ENCODE assay signal across 10 mouse cellular contexts in genomic region chr10:99169765-99170129, GRCm38 (mm10). TPM values are rescaled to one million over a fixed set of nuclear protein-coding genes. Genes with fewer than 3 reads are reported as not detected.
DNase-seq lines count a peak whose midpoint lies in the region; ATAC-seq lines count a peak whose summit lies in the region.
"Had no signal": no experiment of that assay in that cellular context is flagged by ENCODE, and none has a peak within 500 bp of the region (broad histone marks: within the 10 kb centered on the region; RNA-seq: fewer than 3 reads in every experiment).

No protein-coding gene starts in this region.

- peaks cover 10% of the 10 kb centered on the region for H3K4me1 ChIP-seq in limb, embryonic 11.5 days (ENCODE audit: control insufficient read depth, insufficient read depth, low read length)
- peaks cover 50% of the 10 kb centered on the region for H3K4me1 ChIP-seq in limb, embryonic 10.5 days
- peaks cover 27% of the 10 kb centered on the region for H3K4me1 ChIP-seq in embryonic facial prominence, embryonic 15.5 days
- H3K4me1 ChIP-seq in hindbrain, embryonic 13.5 days (replicated peaks), result peaks cover 16% of the 10 kb centered on the region
- H3K4me1 ChIP-seq in neural tube, embryonic 15.5 days, result peaks cover 12% of the 10 kb centered on the region

- H3K27ac ChIP-seq in limb, embryonic 11.5 days (replicated peaks; ENCODE audit: low read depth, low read length), result no peak overlapping the region
- H3K27ac ChIP-seq in limb, embryonic 10.5 days, result no peak overlapping the region
- H3K27ac ChIP-seq in embryonic facial prominence, embryonic 15.5 days (replicated peaks), result 0 out of 2 replicates have a peak overlapping the region, but pooled peaks have one; percentile 22
- H3K27ac ChIP-seq in hindbrain, embryonic 13.5 days, result no peak overlapping the region
- no peak overlapping the region for H3K27ac ChIP-seq in neural tube, embryonic 15.5 days (replicated peaks)
- H3K27ac ChIP-seq: limb, embryonic 12.5 days had no signal

- H3K9ac ChIP-seq in limb, embryonic 11.5 days (ENCODE audit: low read length), result no peak overlapping the region
- H3K9ac ChIP-seq in embryonic facial prominence, embryonic 15.5 days, result no peak overlapping the region
- no peak overlapping the region for H3K9ac ChIP-seq in hindbrain, embryonic 13.5 days
- H3K9ac ChIP-seq in neural tube, embryonic 15.5 days (replicated peaks), result no peak overlapping the region
- H3K9ac ChIP-seq: limb, embryonic 12.5 days had no signal

- peak; percentile 20 for DNase-seq in limb, embryonic 11.5 days (ENCODE audit: low spot score)
- no peak for DNase-seq in limb, embryonic 10.5 days (ENCODE audit: low spot score)
- DNase-seq in B cell, adult 2 months, result no peak

- H3K4me3 ChIP-seq in limb, embryonic 11.5 days (ENCODE audit: low read depth, low read length), result no peak overlapping the region
- no peak overlapping the region for H3K4me3 ChIP-seq in limb, embryonic 10.5 days
- no peak overlapping the region for H3K4me3 ChIP-seq in embryonic facial prominence, embryonic 15.5 days (replicated peaks)
- H3K4me3 ChIP-seq in hindbrain, embryonic 13.5 days, result no peak overlapping the region
- H3K4me3 ChIP-seq in neural tube, embryonic 15.5 days (replicated peaks), result no peak overlapping the region
- H3K4me3 ChIP-seq: limb, embryonic 12.5 days had no signal

- no peaks in the 10 kb centered on the region for H3K9me3 ChIP-seq in limb, embryonic 11.5 days (ENCODE audit: control insufficient read depth, low read length)
- H3K9me3 ChIP-seq in limb, embryonic 10.5 days (replicated peaks), result no peaks in the 10 kb centered on the region
- H3K9me3 ChIP-seq in embryonic facial prominence, embryonic 15.5 days (replicated peaks), result no peaks in the 10 kb centered on the region
- H3K9me3 ChIP-seq in hindbrain, embryonic 13.5 days, result no peaks in the 10 kb centered on the region
- no peaks in the 10 kb centered on the region for H3K9me3 ChIP-seq in neural tube, embryonic 15.5 days (replicated peaks)
- H3K9me3 ChIP-seq: limb, embryonic 12.5 days had no signal

- H3K27me3 ChIP-seq in limb, embryonic 11.5 days (ENCODE audit: control insufficient read depth, insufficient read depth, low read length), result no peaks in the 10 kb centered on the region
- H3K27me3 ChIP-seq in limb, embryonic 10.5 days (ENCODE audit: low read depth, poor library complexity, severe bottlenecking), result no peaks in the 10 kb centered on the region
- no peaks in the 10 kb centered on the region for H3K27me3 ChIP-seq in embryonic facial prominence, embryonic 15.5 days
- no peaks in the 10 kb centered on the region for H3K27me3 ChIP-seq in hindbrain, embryonic 13.5 days
- H3K27me3 ChIP-seq in neural tube, embryonic 15.5 days (replicated peaks), result no peaks in the 10 kb centered on the region
- H3K27me3 ChIP-seq: limb, embryonic 12.5 days had no signal

- no peak overlapping the region for H3K4me2 ChIP-seq in limb, embryonic 11.5 days (ENCODE audit: low read depth, severe bottlenecking)
- H3K4me2 ChIP-seq in embryonic facial prominence, embryonic 15.5 days (replicated peaks), result no peak overlapping the region
- no peak overlapping the region for H3K4me2 ChIP-seq in hindbrain, embryonic 13.5 days
- no peak overlapping the region for H3K4me2 ChIP-seq in neural tube, embryonic 15.5 days
- H3K4me2 ChIP-seq: limb, embryonic 12.5 days had no signal

- ATAC-seq in limb, embryonic 11.5 days (ENCODE audit: insufficient number of reproducible peaks, low FRiP score, low TSS enrichment, low read depth), result no peak
- ATAC-seq in embryonic facial prominence, embryonic 15.5 days (ENCODE audit: insufficient number of reproducible peaks, low FRiP score, low TSS enrichment, low read depth), result no peak
- peak; percentile 47 to 58; a peak in 3 of 4 replicates for ATAC-seq in hematopoietic stem cell, adult 5-6 weeks (replicated peaks in 1 of 2; ENCODE audit: insufficient read depth in 1 of 2, low FRiP score in 2 of 2, low TSS enrichment in 1 of 2, low read depth in 1 of 2, poor library complexity in 2 of 2, severe bottlenecking in 2 of 2)
- peak; percentile 67 for ATAC-seq in megakaryocyte progenitor cell, adult 5-6 weeks (replicated peaks; ENCODE audit: poor library complexity)
- no peak for ATAC-seq in hindbrain, embryonic 13.5 days (ENCODE audit: low FRiP score)
- no peak for ATAC-seq in neural tube, embryonic 15.5 days (ENCODE audit: low FRiP score)
- ATAC-seq: forebrain, embryonic 14.5 days had no signal

- no peaks in the 10 kb centered on the region for H3K36me3 ChIP-seq in limb, embryonic 11.5 days (ENCODE audit: control insufficient read depth, insufficient read depth, low read length)
- peaks cover 11% of the 10 kb centered on the region; the same call in 1 of the 2 replicates for H3K36me3 ChIP-seq in limb, embryonic 10.5 days
- H3K36me3 ChIP-seq in embryonic facial prominence, embryonic 15.5 days, result no peaks in the 10 kb centered on the region
- H3K36me3 ChIP-seq in hindbrain, embryonic 13.5 days, result no peaks in the 10 kb centered on the region
- 0 out of 2 replicates have a peak, but pooled peaks cover 4% of the 10 kb centered on the region for H3K36me3 ChIP-seq in neural tube, embryonic 15.5 days
- H3K36me3 ChIP-seq: limb, embryonic 12.5 days had no signal

- WGBS in limb, embryonic 11.5 days, result 88% methylated on average over 5 of the region's 5 CpGs
- WGBS in limb, embryonic 10.5 days, result 89% methylated on average over 5 of the region's 5 CpGs
- 63% methylated on average over 5 of the region's 5 CpGs for WGBS in embryonic facial prominence, embryonic 15.5 days
- WGBS in hindbrain, embryonic 13.5 days, result 85% methylated on average over 5 of the region's 5 CpGs
- WGBS in neural tube, embryonic 15.5 days, result 79% methylated on average over 5 of the region's 5 CpGs

RNA-seq across cellular contexts. Expression of gene Phxr2, which starts 43.6 kb away (rescaled TPM):
- not detected in 2 replicates for polyA plus RNA-seq in limb, embryonic 11.5 days (2014; fragmentation: Nextera tagmentation; extraction: Ambion mirVana)
- polyA plus RNA-seq in limb, embryonic 10.5 days (2016; fragmentation: Nextera tagmentation; extraction: Ambion mirVana), result 0.20 TPM in 1 of 2 replicates, not detected in the other
- polyA plus RNA-seq in embryonic facial prominence, embryonic 15.5 days (2015; fragmentation: Nextera tagmentation; extraction: Ambion mirVana), result not detected in 2 replicates
- not detected in 2 replicates for total RNA-seq in hematopoietic stem cell, adult 5-6 weeks (2017)
- not detected in 2 replicates for total RNA-seq in megakaryocyte progenitor cell, adult 5-6 weeks (2015)
- total RNA-seq in megakaryocyte progenitor cell, adult 5-6 weeks (2017), result not detected in 2 replicates
- not detected in 2 replicates for polyA plus RNA-seq in hindbrain, embryonic 13.5 days (2015; fragmentation: Nextera tagmentation; extraction: Ambion mirVana)
- not detected in 2 replicates for polyA plus RNA-seq in neural tube, embryonic 15.5 days (2015; fragmentation: Nextera tagmentation; extraction: Ambion mirVana)
- polyA plus RNA-seq: forebrain, embryonic 14.5 days had no signal

Comparison
In these comparisons a context has a peak if more than half of its experiments do, and no peak if none do; other contexts are left out.
1. ATAC-seq: peak in hematopoietic stem cell, adult 5-6 weeks (2 of 2) and megakaryocyte progenitor cell, adult 5-6 weeks (single experiment); none in limb, embryonic 11.5 days (single experiment), embryonic facial prominence, embryonic 15.5 days (single experiment), hindbrain, embryonic 13.5 days (single experiment) and neural tube, embryonic 15.5 days (single experiment).